Mouse (Mus musculus): ENCODE results near the gene Mvb12a.
"Not testable (repeated sequence)": the region's sequence is repeated elsewhere in the genome, so short reads cannot be mapped to it uniquely, and the experiment has no call there.

Gene Mvb12a

GRCm38 (mm10) chr8:71527162-71527870 is 15.4 kb upstream of the Mvb12a start:
- no peak for DNase-seq

DNA sequence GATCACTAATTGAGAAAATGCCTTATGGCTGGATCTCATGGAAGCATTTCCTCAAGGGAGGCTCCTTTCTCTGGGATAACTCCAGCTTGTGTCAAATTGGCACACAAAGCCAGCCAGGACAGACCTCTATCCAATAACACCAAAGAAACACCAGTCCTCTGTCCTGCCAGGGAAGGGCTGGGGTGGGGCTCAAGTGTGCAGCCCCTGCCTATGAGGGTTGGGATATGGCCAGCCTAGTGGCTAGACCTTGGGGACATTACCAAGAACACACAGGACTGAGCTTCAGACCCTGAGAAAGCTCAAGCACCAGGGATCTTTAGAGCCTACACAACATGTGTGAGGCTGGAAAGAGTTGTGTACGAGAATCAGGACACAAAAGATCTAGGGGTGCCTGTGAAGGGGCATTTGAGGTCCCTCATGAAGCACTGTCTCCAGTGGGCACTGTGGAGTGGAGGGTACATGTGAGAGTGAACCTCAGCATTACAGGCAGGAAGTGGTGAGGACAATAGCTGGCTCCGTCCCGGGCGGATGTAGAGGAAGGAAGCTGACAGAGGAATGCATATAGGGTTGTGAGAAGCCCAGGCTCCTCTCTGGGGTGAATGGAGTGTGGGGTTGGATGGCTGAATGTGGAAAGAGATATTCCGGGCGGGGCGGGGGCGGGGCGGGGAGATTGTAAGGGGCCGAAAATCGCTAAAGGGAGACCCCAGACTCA is 14.2 kb upstream of the Mvb12a start:
- DNase-seq = peak; percentile 42

DNA sequence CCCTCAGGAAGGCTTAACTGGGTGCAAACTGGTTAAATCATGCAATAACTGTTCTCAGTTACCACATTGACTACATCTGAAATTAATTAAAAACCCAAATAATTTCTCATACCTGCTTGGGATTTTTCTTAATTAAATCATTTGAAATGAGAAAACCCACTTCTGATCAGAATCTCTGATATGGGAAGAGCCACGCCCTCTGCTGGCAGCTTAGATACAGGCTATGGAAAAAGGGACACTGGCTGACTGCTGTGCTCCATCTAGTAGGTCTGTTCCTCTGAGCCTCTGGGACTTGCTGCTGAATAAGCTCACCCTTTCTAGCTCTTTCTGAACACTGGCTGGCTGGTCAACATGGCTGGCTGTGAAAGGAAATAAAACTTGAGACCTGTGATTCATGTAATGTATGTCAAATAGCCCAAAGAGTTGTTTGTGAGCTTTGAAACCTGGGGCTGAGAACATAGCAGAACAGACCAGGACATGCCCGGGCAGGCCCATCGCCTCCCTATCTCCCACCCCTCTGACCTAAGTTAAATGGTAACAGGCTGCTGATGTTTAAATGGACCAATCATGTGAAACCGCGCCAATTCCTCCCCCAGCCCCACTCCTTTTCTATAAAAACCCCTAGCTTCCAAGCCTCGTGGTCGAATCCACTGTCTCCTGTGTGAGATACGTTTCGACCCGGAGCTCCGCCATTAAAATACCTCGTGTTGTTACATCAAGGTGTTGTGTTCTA is 11.8 kb upstream of the Mvb12a start:
- not testable (repeated sequence) for DNase-seq

- DNase-seq = no peak
Measured at GRCm38 (mm10) chr8:71534263-71534810, 8.4 kb upstream of the Mvb12a start.

DNA sequence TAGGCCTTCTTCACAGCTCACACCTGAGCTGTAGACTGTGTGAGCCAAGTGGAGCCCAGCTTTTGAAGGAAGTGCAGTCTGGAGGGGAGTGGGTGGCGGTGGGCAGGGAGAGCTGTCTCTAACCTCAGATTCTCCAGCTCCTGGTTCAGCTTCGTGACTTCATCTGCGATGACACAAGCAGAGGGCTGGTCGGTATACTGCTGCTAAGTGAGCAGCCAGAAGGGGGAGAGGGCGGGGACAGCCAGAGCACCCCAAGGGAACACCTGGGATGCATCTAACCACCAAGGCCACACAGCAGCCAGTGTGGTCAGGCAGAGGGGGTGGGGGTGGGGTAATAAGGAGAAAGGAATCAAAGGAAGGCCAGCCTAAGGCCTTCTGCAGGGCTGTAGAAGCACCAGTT is 7.1 kb upstream of the Mvb12a start:
- DNase-seq = no peak

DNA sequence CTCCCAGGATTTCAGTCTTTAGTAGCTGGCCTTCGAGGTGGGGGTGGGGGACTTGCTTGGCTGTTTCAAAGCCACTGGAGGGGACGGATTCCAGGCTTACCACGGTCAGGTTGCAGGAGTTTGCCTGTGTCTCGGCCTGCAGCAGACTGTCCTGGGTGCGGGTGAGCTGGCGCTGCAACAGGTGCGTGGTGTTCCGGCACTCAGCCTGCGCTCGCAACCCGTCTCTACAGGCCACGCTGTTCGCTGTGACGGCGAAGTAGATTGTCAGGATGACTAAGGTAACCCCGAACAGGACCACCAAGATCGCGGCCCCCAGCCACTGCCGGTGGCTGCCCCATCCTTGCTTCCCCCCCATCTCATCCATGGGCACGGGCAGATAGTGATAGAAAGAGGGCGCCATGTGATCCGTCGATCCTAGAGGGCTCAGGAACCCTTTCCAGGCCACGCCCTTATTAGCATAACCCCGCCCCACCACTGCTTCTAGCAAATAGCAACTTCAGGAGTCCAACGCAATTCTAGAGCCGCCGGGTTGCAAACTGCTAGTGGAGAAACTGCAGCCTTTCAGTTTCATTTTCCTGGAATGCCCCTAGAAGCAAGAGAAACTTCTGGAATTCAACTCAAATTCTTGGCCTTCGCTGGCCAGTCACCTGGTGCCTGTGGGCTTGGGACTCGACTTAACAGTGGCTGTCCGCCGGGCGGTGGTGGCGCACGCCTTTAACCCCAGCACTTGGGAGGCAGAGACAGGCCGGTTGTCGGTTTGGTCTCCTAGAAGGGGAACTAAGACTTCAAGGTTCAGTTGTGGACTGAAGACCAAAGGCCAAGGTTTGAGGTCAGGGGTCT is 5.5 kb upstream of the Mvb12a start, which contains the start of gene Bst2:
Bst2 (minus strand) TSS at position 429 of the 840 bp plus-strand sequence.
- peak; percentile 92 for DNase-seq

DNA sequence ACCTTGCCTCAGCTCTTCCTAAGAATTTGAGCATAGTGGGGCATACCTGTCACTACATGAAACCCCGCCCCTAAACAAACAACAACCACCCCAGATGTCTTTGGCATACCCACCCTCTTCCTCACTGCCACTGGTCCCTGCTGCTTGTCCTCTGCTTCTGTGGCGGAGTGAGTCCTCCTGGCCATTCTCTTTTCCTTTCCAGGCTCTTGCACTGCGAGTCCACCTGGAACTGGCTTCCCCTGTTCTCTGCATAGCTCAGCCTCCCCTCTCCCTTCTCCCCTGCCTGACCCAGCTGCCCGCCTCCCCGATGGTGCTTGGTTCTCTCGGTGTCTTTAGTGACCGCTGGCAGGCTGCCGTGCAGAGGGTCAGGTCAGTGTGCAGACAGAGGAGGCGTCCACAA is 1.0 kb downstream of the Mvb12a start:
- no peak for DNase-seq

- DNase-seq = no peak
Measured at GRCm38 (mm10) chr8:71545053-71545452, 2.3 kb downstream of the Mvb12a start.

DNA sequence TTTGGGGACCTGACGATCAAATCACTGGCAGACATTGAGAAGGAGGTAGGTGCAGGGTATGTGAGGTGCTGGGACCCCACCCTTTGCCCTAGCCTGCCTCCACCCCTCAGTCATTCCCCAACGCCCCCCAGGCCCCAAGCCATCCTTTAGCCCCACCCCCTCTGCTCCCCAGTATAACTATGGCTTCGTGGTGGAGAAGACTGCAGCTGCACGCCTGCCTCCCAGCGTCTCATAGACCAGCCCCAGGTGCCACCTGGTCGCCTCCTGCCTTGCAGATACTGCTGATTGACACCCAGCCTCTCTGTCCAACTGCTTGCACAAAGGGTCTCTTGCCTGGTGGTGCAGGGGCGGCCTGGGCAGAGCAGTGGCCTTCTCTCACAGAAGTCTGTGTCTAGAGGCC is 4.9 kb downstream of the Mvb12a start:
- no peak for DNase-seq

- DNase-seq = no peak
Measured at GRCm38 (mm10) chr8:71550754-71551153, 8.0 kb downstream of the Mvb12a start.

GRCm38 (mm10) chr8:71552770-71553169 is 10.0 kb downstream of the Mvb12a start:
- no peak for DNase-seq

DNA sequence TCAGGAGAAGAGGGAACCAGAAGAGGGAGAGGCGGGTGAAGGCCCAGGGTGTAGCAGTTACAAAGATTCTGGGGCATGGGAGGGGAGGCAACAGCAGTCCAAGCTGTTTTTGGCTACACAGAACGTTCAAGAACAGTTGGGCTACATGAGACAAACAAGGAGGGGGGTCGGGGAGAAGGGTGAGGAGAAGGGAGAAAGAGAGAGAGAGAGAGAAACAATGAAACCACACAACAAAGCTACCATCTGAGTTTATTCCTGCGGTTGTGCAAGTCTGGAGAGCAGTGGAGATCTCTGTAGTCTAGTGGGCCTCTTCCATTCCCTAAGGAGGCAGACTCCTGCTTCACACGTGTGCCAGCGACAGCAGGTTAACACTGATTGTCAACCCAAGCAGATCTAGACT is 11.3 kb downstream of the Mvb12a start:
- no peak for DNase-seq

DNA sequence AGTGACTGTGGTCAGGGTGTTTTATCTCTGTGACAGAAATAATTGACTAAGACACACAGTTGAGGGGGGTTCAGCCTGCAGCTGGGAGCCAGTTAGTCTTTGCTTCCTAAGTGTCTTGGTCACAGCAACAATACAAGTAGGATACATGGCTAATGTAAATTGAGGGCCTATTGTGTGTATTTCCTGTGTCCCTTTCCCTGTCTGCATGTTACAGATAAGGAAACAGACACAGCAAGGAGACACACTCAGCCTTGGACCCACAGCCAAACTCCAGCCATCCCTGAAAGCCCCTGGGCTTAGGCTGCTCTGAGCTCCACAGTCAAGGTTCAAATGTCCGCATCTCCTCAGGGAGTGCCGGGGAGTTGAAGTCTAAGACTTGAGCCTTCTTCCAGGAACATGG is 11.9 kb downstream of the Mvb12a start:
- DNase-seq = no peak

- DNase-seq = no peak
Measured at GRCm38 (mm10) chr8:71558071-71558957, 15.6 kb downstream of the Mvb12a start, which contains the start of gene Tmem221. Tmem221 (minus strand) TSS chr8:71558871.

GRCm38 (mm10) chr8:71558958-71559690 is 16.4 kb downstream of the Mvb12a start:
- DNase-seq = peak; percentile 83

- no peak for DNase-seq
Measured at GRCm38 (mm10) chr8:71560071-71560470, 17.3 kb downstream of the Mvb12a start.

GRCm38 (mm10) chr8:71560765-71561164 is 18.0 kb downstream of the Mvb12a start:
- DNase-seq = no peak

- peak; percentile 76 for DNase-seq
Measured at GRCm38 (mm10) chr8:71561401-71561800, 18.7 kb downstream of the Mvb12a start.

GRCm38 (mm10) chr8:71562751-71563150 is 20.0 kb downstream of the Mvb12a start:
- DNase-seq = peak; percentile 88

GRCm38 (mm10) chr8:71563992-71564391 is 21.3 kb downstream of the Mvb12a start:
- DNase-seq = no peak

GRCm38 (mm10) chr8:71566501-71566900 is 23.8 kb downstream of the Mvb12a start, which contains the start of gene Nxnl1:
Nxnl1 (minus strand) TSS chr8:71566601.
- DNase-seq = no peak
